Mouse (Mus musculus) small intestine, adult 2 months (tissue): ENCODE measurements around the gene Rrad.

Source experiments
- CTCF ChIP-seq: fragments of 200-500 bp; IDR thresholded peaks from 2 replicates; pipeline ENCODE4 v1.5.1; 2012; ENCODE audit warnings: low read depth, mild to moderate bottlenecking, control low read depth, inconsistent platforms, low read length, moderate library complexity, mixed read lengths; ENCODE audit not compliant: insufficient replicate concordance, insufficient read length; ENCODE audit errors: extremely low read depth
- POLR2A ChIP-seq: fragments of 200-500 bp; IDR thresholded peaks from 2 replicates; pipeline ENCODE4 v1.6.1; 2012; ENCODE audit warnings: low read depth, mild to moderate bottlenecking, control low read depth, inconsistent platforms, low read length, moderate library complexity

GRCm38 (mm10) chr8:104613119-104613518 is 18.0 kb downstream of the Rrad start:
- TF ChIP-seq CTCF, result no peak
- TF ChIP-seq POLR2A, result no peak
